Mouse (Mus musculus): ENCODE results near the gene Wnk4.

- TF ChIP-seq EP300 (IDR thresholded peaks at IDR 0.05; ENCODE audit: low read depth) (no peak), CTCF (IDR thresholded peaks at IDR 0.05; ENCODE audit: low read depth) (no peak)
Observed at GRCm38 (mm10) chr11:101282896-101283295, 22.5 kb downstream of the Wnk4 start.

Measured in liver, postnatal 0 days (tissue).